Mouse (Mus musculus) testis, postnatal 14 days (tissue): ENCODE measurements around the gene Vmp1.

ENCODE experiments used
- DNase-seq: peaks from one replicate; pipeline ENCODE4 v3.0.0; 2021; ENCODE audit warnings: low spot score

Vmp1 gene

GRCm38 (mm10) chr11:86599378-86600208 is 84.0 kb downstream of the Vmp1 start:
- DNase-seq = no peak

GRCm38 (mm10) chr11:86598572-86598971 is 85.1 kb downstream of the Vmp1 start:
- no peak for DNase-seq

GRCm38 (mm10) chr11:86598154-86598553 is 85.5 kb downstream of the Vmp1 start:
- no peak for DNase-seq

- no peak for DNase-seq
Observed at GRCm38 (mm10) chr11:86596976-86597375, 86.7 kb downstream of the Vmp1 start.

- peak; percentile 67 for DNase-seq
Observed at GRCm38 (mm10) chr11:86596187-86596960, 87.3 kb downstream of the Vmp1 start.

- no peak for DNase-seq
Observed at GRCm38 (mm10) chr11:86595366-86595765, 88.3 kb downstream of the Vmp1 start.

GRCm38 (mm10) chr11:86594188-86594876 is 89.3 kb downstream of the Vmp1 start:
- DNase-seq = no peak

GRCm38 (mm10) chr11:86593443-86593842 is 90.2 kb downstream of the Vmp1 start:
- no peak for DNase-seq

GRCm38 (mm10) chr11:86592993-86593392 is 90.6 kb downstream of the Vmp1 start:
- no peak for DNase-seq

- DNase-seq = no peak
Observed at GRCm38 (mm10) chr11:86591931-86592616, 91.6 kb downstream of the Vmp1 start.

GRCm38 (mm10) chr11:86591301-86591845 is 92.3 kb downstream of the Vmp1 start:
- no peak for DNase-seq

- DNase-seq = no peak
Observed at GRCm38 (mm10) chr11:86590579-86590978, 93.1 kb downstream of the Vmp1 start.

- no peak for DNase-seq
Observed at GRCm38 (mm10) chr11:86590066-86590465, 93.6 kb downstream of the Vmp1 start.

GRCm38 (mm10) chr11:86588583-86589298 is 94.9 kb downstream of the Vmp1 start:
- DNase-seq = no peak

- DNase-seq = no peak
Observed at GRCm38 (mm10) chr11:86587830-86588229, 95.8 kb downstream of the Vmp1 start.

- DNase-seq = peak; percentile 69
Observed at GRCm38 (mm10) chr11:86586868-86587792, 96.5 kb downstream of the Vmp1 start.

- no peak for DNase-seq
Observed at GRCm38 (mm10) chr11:86586177-86586867, 97.3 kb downstream of the Vmp1 start.

GRCm38 (mm10) chr11:86585598-86585984 is 98.0 kb downstream of the Vmp1 start:
- DNase-seq = no peak

- no peak for DNase-seq
Observed at GRCm38 (mm10) chr11:86584898-86585597, 98.6 kb downstream of the Vmp1 start.
